Mouse (Mus musculus) neural tube, embryonic 12.5 days (tissue): ENCODE measurements at regions not wholly inside any gene's neighbourhood (a gene's known extent, or its start where the extent isn't known, plus 50 kb on each side); places are given as distances from the start of the nearest gene placed in this dataset.
A peak's percentile ranks its signal among the peaks of the same experiment; 100 is the strongest.
"Not testable (repeated sequence)": the region's sequence is repeated elsewhere in the genome, so short reads cannot be mapped to it uniquely, and the experiment has no call there.

Source experiments
- ATAC-seq: fragments of 200-750 bp; cut with Nextera tagmentation; 2 replicates; pipeline ENCODE4 v1.8.0; 2017; ENCODE audit warnings: low read depth, mild to moderate bottlenecking, moderate TSS enrichment, moderate library complexity; ENCODE audit not compliant: low FRiP score
- H3K27ac ChIP-seq: fragments of 300-500 bp; sonication (generic); 2 replicates; pipeline ENCODE4 v1.5.1; 2016
- H3K27me3 ChIP-seq: fragments of 300-500 bp; sonication (generic); replicated peaks from 2 replicates; pipeline ENCODE4 v1.6.1; 2016; ENCODE audit warnings: mild to moderate bottlenecking
- H3K36me3 ChIP-seq: fragments of 300-500 bp; sonication (generic); 2 replicates; pipeline ENCODE4 v1.6.1; 2016; ENCODE audit warnings: mild to moderate bottlenecking
- H3K4me1 ChIP-seq: fragments of 300-500 bp; sonication (generic); 2 replicates; pipeline ENCODE4 v1.6.1; 2016
- H3K4me2 ChIP-seq: fragments of 300-500 bp; sonication (generic); replicated peaks from 2 replicates; pipeline ENCODE4 v1.6.1; 2016; ENCODE audit warnings: mild to moderate bottlenecking
- H3K4me3 ChIP-seq: fragments of 300-500 bp; sonication (generic); 2 replicates; pipeline ENCODE4 v1.5.1; 2016
- H3K9ac ChIP-seq: fragments of 300-500 bp; sonication (generic); 2 replicates; pipeline ENCODE4 v1.6.1; 2016; ENCODE audit warnings: mild to moderate bottlenecking
- H3K9me3 ChIP-seq: fragments of 300-500 bp; sonication (generic); 2 replicates; pipeline ENCODE4 v1.6.1; 2016; ENCODE audit warnings: mild to moderate bottlenecking
- WGBS: fragments of 180-500 bp; shearing (Covaris S2); methylation state at CpG from one replicate; pipeline ENCODE4 v1.1.7; 2016; 5-methylcytosine and 5-hydroxymethylcytosine counted together

DNA sequence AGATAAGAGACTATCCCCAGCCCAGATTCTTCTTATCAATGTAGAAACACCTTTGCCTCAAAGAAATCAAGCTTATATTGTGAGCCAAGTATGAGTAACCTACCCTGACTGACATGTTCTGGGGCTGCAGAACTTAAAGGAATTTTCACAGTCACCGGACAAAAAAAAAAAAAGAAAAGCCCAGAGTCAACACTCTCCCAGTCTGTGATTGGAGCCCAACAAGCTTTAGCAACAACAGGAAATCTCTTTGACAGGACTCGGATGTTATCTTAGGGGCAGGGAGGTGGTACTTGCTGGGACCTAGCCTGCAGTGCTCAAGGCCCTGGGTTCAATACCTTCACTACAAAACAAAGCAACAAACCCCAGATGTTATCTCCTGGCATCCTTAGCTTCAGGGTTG lies 114.2 kb downstream of the Nectin1 start:
- no peak overlapping the region for H3K4me2 ChIP-seq
- H3K36me3 ChIP-seq, result no peaks in the 10 kb centered on the region
- no peak overlapping the region for H3K9ac ChIP-seq
- H3K27me3 ChIP-seq, result peaks cover 15% of the 10 kb centered on the region
- ATAC-seq, result no peak
- WGBS, result 60% methylated on average over 2 of the region's 2 CpGs
- no peak overlapping the region for H3K4me3 ChIP-seq
- no peaks in the 10 kb centered on the region for H3K9me3 ChIP-seq
- no peak overlapping the region for H3K27ac ChIP-seq
- H3K4me1 ChIP-seq, result peaks cover 5% of the 10 kb centered on the region; the same call in 1 of the 2 replicates

DNA sequence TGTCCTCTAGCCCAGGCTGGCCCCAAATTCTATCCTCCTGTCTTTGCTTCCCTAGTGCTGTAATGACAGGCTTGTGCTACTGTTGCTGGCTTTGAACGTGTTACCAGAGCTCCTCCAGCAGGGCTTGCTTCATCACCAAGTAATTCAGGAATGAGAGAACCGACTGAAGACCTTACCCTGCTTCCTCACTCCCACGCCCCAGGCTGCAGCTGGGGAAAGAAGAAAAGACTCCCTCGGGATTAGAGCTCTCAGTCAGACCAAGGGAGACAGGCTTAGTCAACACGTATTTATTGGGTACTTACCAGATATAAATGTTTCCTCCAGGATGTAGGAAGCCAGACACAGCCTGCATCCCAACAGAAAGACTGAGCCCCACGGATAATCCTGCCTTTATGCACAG lies 115.0 kb downstream of the Nectin1 start:
- no peaks in the 10 kb centered on the region for H3K9me3 ChIP-seq
- WGBS, result 32% methylated on average over 6 of the region's 6 CpGs

DNA sequence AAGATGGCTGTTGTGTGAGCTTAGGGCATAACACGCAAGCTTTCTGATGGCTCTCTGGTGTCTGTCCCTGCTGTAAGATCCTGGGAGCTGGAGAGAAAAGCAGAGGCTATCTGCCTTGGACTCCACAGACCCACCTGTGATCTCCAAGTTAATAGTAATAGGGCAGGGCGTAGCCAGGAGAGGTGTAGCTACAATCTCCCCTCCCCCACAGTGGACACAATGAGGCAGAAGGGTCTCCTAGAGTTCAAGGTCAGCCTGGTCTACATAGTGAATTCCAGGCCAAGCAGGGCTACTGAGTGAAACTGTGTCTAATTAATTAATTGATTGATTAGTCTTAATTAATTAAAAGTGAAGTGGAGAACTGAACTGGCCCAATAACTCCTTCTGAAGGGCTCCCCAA lies 116.5 kb downstream of the Nectin1 start:
- WGBS, result 87% methylated on average over 2 of the region's 2 CpGs
- Histone ChIP-seq H3K4me1 (peaks cover 16% of the 10 kb centered on the region; the same call in 1 of the 2 replicates), H3K4me3 (no peak overlapping the region), H3K36me3 (no peaks in the 10 kb centered on the region), H3K9me3 (no peaks in the 10 kb centered on the region), H3K27me3 (peaks cover 18% of the 10 kb centered on the region), H3K9ac (no peak overlapping the region), H3K27ac (no peak overlapping the region), H3K4me2 (no peak overlapping the region)
- no peak for ATAC-seq

More for the DNA sequence above, 115.0 kb downstream of the Nectin1 start:
- Histone ChIP-seq H3K27ac (no peak overlapping the region), H3K9ac (no peak overlapping the region), H3K4me1 (peaks cover 11% of the 10 kb centered on the region), H3K27me3 (peaks cover 16% of the 10 kb centered on the region), H3K36me3 (no peaks in the 10 kb centered on the region), H3K4me3 (no peak overlapping the region), H3K4me2 (no peak overlapping the region)
- ATAC-seq, result no peak

DNA sequence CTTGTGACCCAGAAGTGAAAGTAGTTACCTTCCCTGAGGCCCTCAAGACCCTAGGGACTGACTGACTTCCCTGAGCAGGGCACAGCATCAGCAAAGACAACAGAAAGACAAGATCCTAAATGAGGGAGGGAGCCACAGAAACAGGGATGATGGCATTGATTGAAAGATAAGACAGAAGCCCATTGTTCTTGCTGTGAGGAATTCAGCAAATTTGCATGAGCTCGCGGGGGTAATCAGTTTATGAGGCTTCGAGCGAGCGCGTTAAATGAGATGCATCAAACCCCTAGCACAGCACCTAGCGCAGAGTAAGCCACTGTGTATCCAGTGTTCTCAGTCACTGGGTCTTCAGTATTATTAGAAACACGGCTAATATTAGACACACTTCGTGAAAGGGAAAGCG lies 117.6 kb downstream of the Nectin1 start:
- H3K9ac ChIP-seq, result no peak overlapping the region
- ATAC-seq, result no peak
- H3K4me1 ChIP-seq, result peaks cover 16% of the 10 kb centered on the region; the same call in 1 of the 2 replicates
- H3K27me3 ChIP-seq, result peaks cover 18% of the 10 kb centered on the region
- no peaks in the 10 kb centered on the region for H3K36me3 ChIP-seq
- H3K9me3 ChIP-seq, result no peaks in the 10 kb centered on the region
- H3K4me2 ChIP-seq, result no peak overlapping the region
- no peak overlapping the region for H3K27ac ChIP-seq
- H3K4me3 ChIP-seq, result no peak overlapping the region
- 23% methylated on average over 10 of the region's 10 CpGs for WGBS

DNA sequence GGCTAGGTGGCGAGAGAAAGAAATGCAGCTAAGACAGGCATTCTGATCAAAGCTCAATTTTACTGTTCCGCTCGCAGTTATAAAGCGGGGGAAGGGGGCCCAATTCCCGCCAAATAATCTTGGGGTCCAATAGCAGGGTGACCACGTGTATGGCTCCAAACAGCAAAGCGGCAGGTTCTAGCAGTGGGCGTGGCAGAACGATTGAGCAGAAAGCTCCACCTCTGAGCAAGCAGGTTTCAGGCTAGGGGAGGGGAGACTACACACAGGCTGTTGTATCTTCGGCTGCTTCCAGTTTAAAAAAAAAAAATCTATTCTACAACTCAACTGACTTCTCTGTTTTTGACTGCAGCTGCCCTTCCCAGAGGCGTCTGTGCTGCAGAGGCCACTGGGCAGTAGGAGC lies 118.2 kb downstream of the Nectin1 start:
- H3K36me3 ChIP-seq, H3K9me3 ChIP-seq, H3K9ac ChIP-seq, H3K4me2 ChIP-seq, H3K4me3 ChIP-seq, ATAC-seq, H3K27ac ChIP-seq: not testable (repeated sequence)
- H3K4me1 ChIP-seq, result peaks cover 16% of the 10 kb centered on the region; the same call in 1 of the 2 replicates
- peaks cover 18% of the 10 kb centered on the region for H3K27me3 ChIP-seq
- WGBS, result 15% methylated on average over 11 of the region's 11 CpGs

DNA sequence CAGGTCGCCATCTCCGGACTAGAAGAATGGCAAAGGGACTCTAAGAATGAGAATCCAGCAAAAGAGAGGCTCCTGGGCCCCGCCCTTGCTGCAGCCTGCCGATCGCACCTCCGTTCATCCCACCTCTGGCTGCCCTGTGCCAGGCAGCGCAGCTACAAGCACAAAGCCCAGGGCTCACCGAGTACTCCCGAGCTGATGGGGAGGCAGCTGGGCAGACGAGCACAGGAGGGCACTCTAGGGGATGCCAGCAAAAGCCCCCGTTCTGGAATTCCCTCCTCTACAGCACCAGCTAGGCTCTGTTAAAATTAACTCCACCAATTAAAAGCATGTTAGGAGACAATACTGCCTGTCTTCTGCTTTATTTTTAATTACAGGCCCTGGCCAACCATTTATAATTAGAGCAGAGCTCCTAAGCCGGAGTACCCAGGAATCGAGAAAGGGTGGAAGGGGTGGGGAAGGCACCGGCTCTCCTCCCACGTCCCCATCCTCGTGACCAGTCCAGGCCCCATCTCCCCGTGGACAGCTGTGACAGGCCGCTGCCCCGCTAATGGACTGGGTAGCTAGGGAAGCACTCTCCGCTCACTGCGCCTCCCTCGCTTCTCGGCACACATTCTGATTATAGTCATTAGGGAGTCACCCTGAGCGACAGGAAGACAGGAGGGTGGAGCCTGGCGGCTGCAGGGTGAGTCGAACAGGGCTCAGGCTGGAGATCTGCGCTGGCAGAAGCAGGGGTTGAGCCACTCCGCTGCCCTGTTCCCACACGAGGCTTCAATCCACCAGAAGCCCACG lies 120.0 kb downstream of the Nectin1 start:
- H3K4me3 ChIP-seq, result no peak overlapping the region
- H3K4me1 ChIP-seq, result peaks cover 16% of the 10 kb centered on the region; the same call in 1 of the 2 replicates
- WGBS, result 2% methylated on average over 30 of the region's 30 CpGs
- H3K27ac ChIP-seq, result no peak overlapping the region
- H3K9ac ChIP-seq, result no peak overlapping the region; the same call in 1 of the 2 replicates
- no peaks in the 10 kb centered on the region for H3K9me3 ChIP-seq
- peaks cover 18% of the 10 kb centered on the region for H3K27me3 ChIP-seq
- H3K4me2 ChIP-seq, result peak overlapping the region; percentile 50
- ATAC-seq, result peak; percentile 82
- no peaks in the 10 kb centered on the region for H3K36me3 ChIP-seq

DNA sequence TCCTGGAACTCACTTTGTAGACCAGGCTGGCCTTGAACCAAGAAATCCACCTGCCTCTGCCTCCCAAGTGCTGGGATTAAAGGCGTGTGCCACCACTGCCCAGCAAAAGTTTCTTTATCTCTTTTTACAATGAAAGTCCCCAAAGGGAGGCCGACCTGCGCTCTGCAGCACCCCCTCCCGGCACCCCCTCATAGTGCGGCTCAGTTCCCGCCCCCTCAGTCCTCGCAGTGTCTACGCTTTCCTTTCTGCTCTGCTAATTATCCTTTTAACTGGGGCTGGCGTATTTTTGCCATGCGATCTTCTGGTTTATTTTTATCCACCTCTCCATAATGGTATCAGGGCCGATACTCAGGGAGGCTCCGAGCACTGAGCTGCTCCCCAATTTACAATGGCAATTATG lies 123.0 kb downstream of the Nectin1 start:
- H3K27me3 ChIP-seq, result peaks cover 14% of the 10 kb centered on the region

DNA sequence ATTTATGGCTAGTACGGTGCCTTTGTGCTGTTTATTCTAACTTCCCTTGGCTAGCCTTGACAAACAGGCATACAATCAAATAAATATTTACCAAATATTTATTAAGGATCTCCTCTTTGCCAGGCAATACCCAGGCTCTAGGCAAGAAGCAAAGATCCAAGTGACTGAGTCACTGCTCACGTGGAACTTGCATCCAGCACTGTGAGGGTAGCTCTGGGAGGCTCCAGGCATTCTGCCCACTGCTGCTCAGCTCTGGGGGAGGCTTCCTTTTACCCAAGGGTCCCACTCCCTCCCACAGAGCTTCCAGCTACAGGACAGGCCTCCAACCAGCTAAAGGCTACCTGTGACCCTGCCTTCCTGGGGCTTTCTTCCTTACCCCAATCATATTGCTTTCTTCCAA lies 130.1 kb downstream of the Nectin1 start:
- peaks cover 14% of the 10 kb centered on the region; the same call in 1 of the 2 replicates for H3K27me3 ChIP-seq
- H3K9me3 ChIP-seq, result no peaks in the 10 kb centered on the region
- H3K4me3 ChIP-seq, result no peak overlapping the region
- no peaks in the 10 kb centered on the region for H3K36me3 ChIP-seq
- no peaks in the 10 kb centered on the region; the same call in 1 of the 2 replicates for H3K4me1 ChIP-seq
- no peak overlapping the region for H3K9ac ChIP-seq
- 78% methylated on average over 2 of the region's 2 CpGs for WGBS
- no peak overlapping the region for H3K4me2 ChIP-seq
- H3K27ac ChIP-seq, result no peak overlapping the region
- no peak for ATAC-seq

More for the DNA sequence above, 123.0 kb downstream of the Nectin1 start:
- no peak overlapping the region for H3K27ac ChIP-seq
- 82% methylated on average over 12 of the region's 12 CpGs for WGBS
- ATAC-seq, result no peak
- H3K4me3 ChIP-seq, result no peak overlapping the region
- no peak overlapping the region for H3K4me2 ChIP-seq
- no peaks in the 10 kb centered on the region for H3K9me3 ChIP-seq
- peaks cover 16% of the 10 kb centered on the region; the same call in 1 of the 2 replicates for H3K4me1 ChIP-seq
- no peaks in the 10 kb centered on the region for H3K36me3 ChIP-seq
- H3K9ac ChIP-seq, result no peak overlapping the region

DNA sequence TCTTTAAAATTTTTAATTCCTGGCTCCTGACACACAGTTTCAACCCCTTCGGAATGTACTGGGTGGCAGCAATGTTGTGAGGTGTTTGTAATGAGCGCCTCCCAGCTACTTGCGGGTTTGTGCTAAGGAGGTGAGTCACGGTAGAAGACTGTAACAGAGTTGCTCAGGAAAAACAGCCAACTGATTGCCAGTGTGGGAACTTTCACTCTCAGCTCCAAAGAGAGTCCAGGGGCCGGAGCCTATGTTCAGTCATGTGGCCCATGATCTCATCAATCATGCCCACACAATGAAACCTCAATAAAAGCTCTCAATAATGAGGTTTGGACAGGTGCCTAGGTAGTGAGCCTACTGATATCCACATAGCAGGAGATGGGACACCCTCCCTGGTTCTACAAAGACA lies 130.5 kb downstream of the Nectin1 start:
- ATAC-seq, result no peak
- Histone ChIP-seq H3K27me3 (peaks cover 17% of the 10 kb centered on the region; the same call in 1 of the 2 replicates), H3K4me1 (peaks cover 4% of the 10 kb centered on the region), H3K9me3 (no peaks in the 10 kb centered on the region), H3K4me2 (no peak overlapping the region), H3K4me3 (no peak overlapping the region), H3K36me3 (no peaks in the 10 kb centered on the region), H3K9ac (no peak overlapping the region), H3K27ac (no peak overlapping the region)
- WGBS, result 73% methylated on average over 5 of the region's 5 CpGs

DNA sequence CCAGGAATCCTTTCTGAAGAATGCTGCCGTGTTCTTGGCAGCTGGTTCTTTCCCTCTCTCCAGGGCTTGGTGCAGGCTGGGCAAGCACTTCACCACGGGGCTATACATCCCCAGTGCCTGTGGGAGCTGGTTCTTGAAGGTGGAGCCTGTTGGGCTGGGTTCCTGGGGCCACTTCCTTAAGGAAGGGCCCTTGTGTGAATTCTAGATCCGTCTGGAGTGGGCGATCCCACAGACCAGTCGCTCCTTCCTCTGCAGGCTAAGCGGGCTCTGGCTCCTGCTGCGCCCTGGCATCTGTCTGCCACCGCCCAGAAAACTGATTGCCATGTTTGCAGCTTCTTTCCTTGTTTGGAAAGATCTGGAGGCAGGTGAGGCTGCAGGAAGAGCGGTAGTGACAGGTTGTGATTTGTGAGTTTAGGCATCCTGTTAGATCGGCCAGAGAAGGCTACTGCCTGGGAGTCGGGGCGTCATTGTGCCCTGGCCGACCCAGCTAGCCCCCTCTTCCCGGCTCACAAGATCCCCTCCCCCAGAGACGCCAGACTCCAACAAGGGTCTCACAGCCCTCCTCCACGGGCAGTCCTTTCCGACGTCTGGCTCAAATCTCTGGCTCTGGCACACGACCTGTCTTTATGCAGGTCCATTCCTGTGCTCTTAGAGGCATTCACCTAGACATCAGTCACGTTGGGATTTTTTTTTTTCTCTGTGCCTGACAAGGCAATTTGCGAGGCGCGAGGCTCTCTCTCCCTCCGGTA lies 135.6 kb downstream of the Nectin1 start:
- Histone ChIP-seq H3K36me3 (no peaks in the 10 kb centered on the region), H3K4me3 (peak overlapping the region; percentile 26), H3K4me2 (peak overlapping the region; percentile 57), H3K9ac (0 out of 2 replicates have a peak overlapping the region, but pooled peaks have one; percentile 3), H3K4me1 (peaks cover 14% of the 10 kb centered on the region), H3K9me3 (no peaks in the 10 kb centered on the region), H3K27me3 (peaks cover 24% of the 10 kb centered on the region), H3K27ac (no peak overlapping the region)
- WGBS, result 3% methylated on average over 24 of the region's 24 CpGs
- ATAC-seq, result peak; percentile 59

DNA sequence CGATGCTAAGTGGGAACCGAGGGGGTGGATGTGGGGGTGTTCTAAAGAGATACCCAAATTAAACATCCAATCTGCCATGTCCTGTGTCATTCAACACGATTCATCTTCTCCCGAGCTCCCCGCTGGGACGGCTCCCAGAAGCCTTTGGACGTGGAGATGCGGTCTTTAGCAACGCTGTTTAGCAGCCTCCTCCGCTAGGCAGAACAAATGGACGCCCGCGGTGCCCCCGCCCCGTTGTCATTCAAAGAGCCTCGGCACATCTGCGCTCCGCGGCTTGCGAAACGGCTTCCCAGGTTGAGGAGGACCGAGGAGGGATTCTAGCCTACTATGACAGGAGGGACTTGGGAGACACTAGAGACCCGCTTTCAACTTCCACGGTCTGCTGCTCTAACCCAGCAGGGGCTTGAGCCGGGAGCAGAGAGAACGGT lies 136.2 kb downstream of the Nectin1 start:
- peak; percentile 70 for ATAC-seq
- H3K27me3 ChIP-seq, result peaks cover 24% of the 10 kb centered on the region
- peaks cover 14% of the 10 kb centered on the region for H3K4me1 ChIP-seq
- peak overlapping the region; percentile 57 for H3K4me2 ChIP-seq
- 0 out of 2 replicates have a peak overlapping the region, but pooled peaks have one; percentile 3 for H3K9ac ChIP-seq
- peak overlapping the region; percentile 26 for H3K4me3 ChIP-seq
- no peaks in the 10 kb centered on the region for H3K36me3 ChIP-seq
- under 1% methylated on average over 26 of the region's 26 CpGs for WGBS
- H3K9me3 ChIP-seq, result no peaks in the 10 kb centered on the region
- H3K27ac ChIP-seq, result no peak overlapping the region

DNA sequence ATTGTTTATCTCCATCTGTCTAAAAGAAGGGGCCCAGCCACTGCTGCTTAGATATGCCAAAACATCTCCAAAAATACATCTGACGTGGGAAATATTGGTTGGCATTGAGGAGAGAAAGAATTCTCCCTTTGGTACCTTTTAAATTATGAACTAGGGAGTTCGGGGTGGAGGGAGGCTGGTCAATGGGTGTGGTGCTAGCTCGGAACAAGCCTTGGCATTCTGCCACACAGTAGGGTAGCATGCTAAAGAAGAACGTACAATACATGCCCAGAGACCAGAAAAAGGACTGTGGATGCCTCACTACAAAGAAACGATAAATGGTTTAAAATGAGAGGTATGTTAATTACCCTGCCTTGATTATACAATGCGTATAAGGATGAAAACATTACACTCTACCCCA lies 149.3 kb downstream of the Nectin1 start:
- H3K36me3 ChIP-seq, result no peaks in the 10 kb centered on the region
- no peaks in the 10 kb centered on the region for H3K27me3 ChIP-seq
- WGBS, result 67% methylated on average over 6 of the region's 6 CpGs
- no peaks in the 10 kb centered on the region for H3K4me1 ChIP-seq
- no peak overlapping the region for H3K27ac ChIP-seq
- H3K9me3 ChIP-seq, result no peaks in the 10 kb centered on the region
- no peak for ATAC-seq
- H3K4me3 ChIP-seq, result no peak overlapping the region
- no peak overlapping the region for H3K4me2 ChIP-seq
- no peak overlapping the region for H3K9ac ChIP-seq
